Mouse (Mus musculus): Measurements from ENCODE around the gene Rprd2.
"Not testable (repeated sequence)": the region's sequence is repeated elsewhere in the genome, so short reads cannot be mapped to it uniquely, and the experiment has no call there.

The Rprd2 gene

GRCm38 (mm10) chr3:95816681-95817080 lies 2.0 kb downstream of the Rprd2 start:
- DNase-seq: no peak

- DNase-seq: no peak
Measured at GRCm38 (mm10) chr3:95808384-95808783, 10.3 kb downstream of the Rprd2 start.

- DNase-seq: not testable (repeated sequence)
Measured at GRCm38 (mm10) chr3:95807630-95808029, 11.0 kb downstream of the Rprd2 start.

- DNase-seq: no peak
Measured at GRCm38 (mm10) chr3:95806677-95807076, 12.0 kb downstream of the Rprd2 start.

- no peak for DNase-seq
Measured at GRCm38 (mm10) chr3:95803851-95804250, 14.8 kb downstream of the Rprd2 start.

- DNase-seq: no peak
Measured at GRCm38 (mm10) chr3:95798756-95799155, 19.9 kb downstream of the Rprd2 start.

GRCm38 (mm10) chr3:95794299-95794698 lies 24.4 kb downstream of the Rprd2 start:
- DNase-seq: no peak

GRCm38 (mm10) chr3:95793662-95794061 lies 25.0 kb downstream of the Rprd2 start:
- DNase-seq: no peak

GRCm38 (mm10) chr3:95785501-95785900 lies 33.2 kb downstream of the Rprd2 start:
- DNase-seq: no peak

- peak in 1 of 2 experiments; percentile 31 for DNase-seq
Measured at GRCm38 (mm10) chr3:95771985-95772384, 46.7 kb downstream of the Rprd2 start.

GRCm38 (mm10) chr3:95765534-95765933 lies 53.1 kb downstream of the Rprd2 start:
- no peak for DNase-seq

GRCm38 (mm10) chr3:95763811-95764210 lies 54.9 kb downstream of the Rprd2 start:
- DNase-seq: no peak

- no peak for DNase-seq
Measured at GRCm38 (mm10) chr3:95762961-95763360, 55.7 kb downstream of the Rprd2 start.

GRCm38 (mm10) chr3:95761771-95762170 lies 56.9 kb downstream of the Rprd2 start:
- no peak for DNase-seq

- DNase-seq: no peak
Measured at GRCm38 (mm10) chr3:95760656-95761055, 58.0 kb downstream of the Rprd2 start.

- no peak for DNase-seq
Measured at GRCm38 (mm10) chr3:95760106-95760505, 58.6 kb downstream of the Rprd2 start, which contains the start of gene Tars2. Tars2 (minus strand) TSS chr3:95760206.

- no peak for DNase-seq
Measured at GRCm38 (mm10) chr3:95758467-95759218, 60.0 kb downstream of the Rprd2 start.

- no peak for DNase-seq
Measured at GRCm38 (mm10) chr3:95756808-95757207, 61.9 kb downstream of the Rprd2 start.

- peak; percentile 93 to 97 for DNase-seq
Measured at GRCm38 (mm10) chr3:95754345-95755206, 64.1 kb downstream of the Rprd2 start.

GRCm38 (mm10) chr3:95752935-95753334 lies 65.7 kb downstream of the Rprd2 start:
- DNase-seq: no peak

- DNase-seq: no peak
Measured at GRCm38 (mm10) chr3:95740406-95740805, 78.3 kb downstream of the Rprd2 start.

- no peak for DNase-seq
Measured at GRCm38 (mm10) chr3:95739353-95740104, 79.1 kb downstream of the Rprd2 start, which contains the start of gene Ecm1. Ecm1 (minus strand) TSS chr3:95739569.

GRCm38 (mm10) chr3:95735071-95735670 lies 83.5 kb downstream of the Rprd2 start:
- DNase-seq: no peak

Data from cerebellum, adult 18-20 months (tissue).